8 mouse cellular contexts compared by ENCODE assay signal in genomic region chr13:107899600-107900229, GRCm38 (mm10).
A peak's percentile ranks its signal among the peaks of the same experiment; 100 is the strongest.
DNase-seq lines count a peak whose midpoint lies in the region; ATAC-seq and TF ChIP-seq lines count a peak whose summit lies in the region.

No protein-coding gene starts in this region.

- H3K4me3 ChIP-seq in kidney, postnatal 0 days (replicated peaks; ENCODE audit: low read depth, low read length): no peak overlapping the region
- no peak overlapping the region for H3K4me3 ChIP-seq in neural tube, embryonic 15.5 days (replicated peaks)

- H3K36me3 ChIP-seq in kidney, postnatal 0 days (ENCODE audit: insufficient read depth, low read length): no peaks in the 10 kb centered on the region
- no peaks in the 10 kb centered on the region for H3K36me3 ChIP-seq in neural tube, embryonic 15.5 days

- H3K9ac ChIP-seq in kidney, postnatal 0 days (ENCODE audit: low read depth, low read length): no peak overlapping the region
- H3K9ac ChIP-seq in neural tube, embryonic 15.5 days (replicated peaks): no peak overlapping the region

- peaks cover 3% of the 10 kb centered on the region; the same call in 1 of the 2 replicates for H3K4me1 ChIP-seq in kidney, postnatal 0 days (replicated peaks; ENCODE audit: insufficient read depth, low read length)
- H3K4me1 ChIP-seq in neural tube, embryonic 15.5 days: 0 out of 2 replicates have a peak, but pooled peaks cover 11% of the 10 kb centered on the region

- peak; percentile 63 for DNase-seq in adrenal gland, postnatal 10 days
- DNase-seq in adrenal gland, postnatal 25 days: no peak
- peak; percentile 19 for DNase-seq in ovary, postnatal 36 days (ENCODE audit: low spot score)
- no peak for DNase-seq in ovary, adult 18-20 months (ENCODE audit: low spot score)
- DNase-seq in kidney, postnatal 0 days (ENCODE audit: low spot score): peak; percentile 49
- no peak for DNase-seq in thymus, adult 18-20 months
- DNase-seq in yolk sac, embryonic 10.5 days (ENCODE audit: low spot score): no peak

- 41% methylated on average over 8 of the region's 8 CpGs for WGBS in kidney, postnatal 0 days
- WGBS in neural tube, embryonic 15.5 days: 44% methylated on average over 8 of the region's 8 CpGs

- no peaks in the 10 kb centered on the region for H3K27me3 ChIP-seq in kidney, postnatal 0 days (ENCODE audit: insufficient read depth, low read length)
- no peaks in the 10 kb centered on the region for H3K27me3 ChIP-seq in neural tube, embryonic 15.5 days (replicated peaks)

- H3K4me2 ChIP-seq in kidney, postnatal 0 days (ENCODE audit: low read length): no peak overlapping the region
- no peak overlapping the region for H3K4me2 ChIP-seq in neural tube, embryonic 15.5 days

- TF ChIP-seq CTCF in kidney, postnatal 0 days (IDR thresholded peaks at IDR 0.05; ENCODE audit: low read depth): no peak

- ATAC-seq in kidney, postnatal 0 days (replicated peaks; ENCODE audit: low FRiP score, low read depth): no peak
- ATAC-seq in neural tube, embryonic 15.5 days (ENCODE audit: low FRiP score): no peak

- no peaks in the 10 kb centered on the region for H3K9me3 ChIP-seq in kidney, postnatal 0 days (replicated peaks; ENCODE audit: low read length)
- no peaks in the 10 kb centered on the region for H3K9me3 ChIP-seq in neural tube, embryonic 15.5 days (replicated peaks)

- 0 out of 2 replicates have a peak overlapping the region, but pooled peaks have one; percentile 42 for H3K27ac ChIP-seq in kidney, postnatal 0 days
- H3K27ac ChIP-seq in neural tube, embryonic 15.5 days (replicated peaks): peak overlapping the region; percentile 23; the same call in 1 of the 2 replicates

Comparison
In these comparisons a context has a peak if more than half of its experiments do, and no peak if none do; other contexts are left out.
1. DNase-seq: peak in adrenal gland, postnatal 10 days (single experiment), ovary, postnatal 36 days (single experiment) and kidney, postnatal 0 days (single experiment); none in adrenal gland, postnatal 25 days (single experiment), ovary, adult 18-20 months (single experiment), thymus, adult 18-20 months (0 of 2) and yolk sac, embryonic 10.5 days (single experiment).